Mouse (Mus musculus): ENCODE measurements around the gene Tmem178. TPM values are rescaled to one million over a fixed set of nuclear protein-coding genes. Genes with fewer than 3 reads are reported as not detected.

Tmem178 gene
- total and polyA plus RNA-seq, 2 experiments, result 0.28 to 0.49 TPM

GRCm38 (mm10) chr17:80946091-80946885 is 1.9 kb downstream of the Tmem178 start:
- Histone ChIP-seq H3K9ac (ENCODE audit: low read depth, low read length) (no peak overlapping the region), H3K4me3 (ENCODE audit: insufficient read depth, low read depth, low read length) (no peak overlapping the region), H3K36me3 (ENCODE audit: control insufficient read depth, insufficient read depth, low read length) (no peaks in the 10 kb centered on the region), H3K27ac (replicated peaks; ENCODE audit: insufficient read depth, low read depth, low read length) (no peak overlapping the region), H3K4me1 (ENCODE audit: control insufficient read depth, insufficient read depth, low read length) (no peaks in the 10 kb centered on the region), H3K79me2 (ENCODE audit: control insufficient read depth, insufficient read depth, low read length) (no peaks in the 10 kb centered on the region), H3K27me3 (ENCODE audit: control insufficient read depth, insufficient read depth, low read length) (peaks cover 16% of the 10 kb centered on the region)
- no peak for TF ChIP-seq POLR2A (IDR thresholded peaks at IDR 0.05; ENCODE audit: extremely low read depth, insufficient read depth, low read length)
- no peak for TF ChIP-seq CTCF (IDR thresholded peaks at IDR 0.05; ENCODE audit: low read depth, low read length)
- 77% methylated on average over 5 of the region's 5 CpGs for WGBS
- DNase-seq (ENCODE audit: extremely low read depth, low read depth, low spot score), result no peak

DNA sequence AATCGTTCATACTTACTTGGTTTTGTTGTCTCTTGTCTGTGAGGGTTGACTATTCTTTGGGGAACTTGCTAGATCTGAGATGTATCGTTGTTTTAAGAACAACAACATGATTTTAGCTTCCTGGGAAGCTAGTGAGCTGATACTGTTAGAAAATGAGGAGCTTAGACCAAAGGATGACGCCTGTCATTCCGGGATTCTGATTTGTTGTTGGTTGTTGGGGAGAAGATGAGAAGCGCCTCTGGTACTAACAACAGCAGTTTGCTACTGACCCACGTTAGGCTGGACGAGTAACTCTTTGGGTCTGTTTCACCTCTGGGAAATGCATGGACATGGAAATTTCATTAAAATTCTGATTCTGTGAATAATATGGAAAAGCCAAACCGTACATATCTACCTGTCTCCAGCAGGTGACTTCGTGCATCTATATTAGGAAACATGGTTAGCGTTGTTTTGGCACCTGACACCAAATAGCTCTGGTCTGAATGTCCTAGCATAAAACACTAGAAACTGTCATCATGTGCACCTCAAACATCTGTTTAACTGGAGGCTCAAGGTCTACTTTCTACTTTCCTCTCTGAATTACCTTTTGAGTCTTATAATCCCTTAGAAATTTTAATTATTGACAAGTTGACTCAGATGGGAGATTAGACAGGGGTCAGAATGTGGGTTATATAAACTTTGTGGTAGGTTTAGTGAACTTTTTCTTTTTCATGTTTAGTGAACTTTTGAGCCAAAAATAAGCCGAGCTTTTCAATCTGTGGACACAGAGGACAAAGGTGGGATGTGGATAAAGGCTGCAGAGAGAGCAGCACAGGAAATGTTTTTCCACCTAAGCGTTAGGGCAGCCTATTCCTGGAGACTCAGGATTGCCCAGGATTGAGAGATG is 2.9 kb downstream of the Tmem178 start:
- 63% methylated on average over 12 of the region's 12 CpGs for WGBS
- peak; percentile 65 for DNase-seq (ENCODE audit: extremely low read depth, low read depth, low spot score)
- TF ChIP-seq POLR2A (IDR thresholded peaks at IDR 0.05; ENCODE audit: extremely low read depth, insufficient read depth, low read length) (no peak), CTCF (IDR thresholded peaks at IDR 0.05; ENCODE audit: low read depth, low read length) (no peak)

DNA sequence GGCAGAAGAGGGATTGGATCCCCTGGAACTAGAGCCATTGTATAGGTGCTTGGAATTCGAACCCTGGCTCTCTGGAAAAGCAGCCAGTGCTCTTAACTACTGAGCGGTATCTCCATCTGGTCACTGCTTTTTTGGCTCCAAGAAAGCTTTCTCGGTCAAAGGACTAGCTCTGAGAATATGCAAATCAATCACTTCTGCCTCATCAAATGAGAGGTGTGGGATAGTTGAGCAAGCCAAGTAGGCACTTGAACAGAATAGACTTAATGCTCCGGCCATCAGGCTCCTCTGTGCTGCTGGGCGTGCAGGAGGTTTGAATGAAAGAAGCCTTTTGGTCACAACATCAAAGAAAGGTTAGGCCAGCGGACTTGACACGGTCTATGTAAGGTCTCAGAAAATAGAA is 5.0 kb downstream of the Tmem178 start:
- H3K36me3 ChIP-seq (ENCODE audit: control insufficient read depth, insufficient read depth, low read length), result no peaks in the 10 kb centered on the region
- DNase-seq (ENCODE audit: extremely low read depth, low read depth, low spot score), result no peak
- WGBS, result 92% methylated on average over 7 of the region's 7 CpGs
- H3K79me2 ChIP-seq (ENCODE audit: control insufficient read depth, insufficient read depth, low read length), result no peaks in the 10 kb centered on the region
- H3K4me3 ChIP-seq (ENCODE audit: insufficient read depth, low read depth, low read length), result no peak overlapping the region
- peaks cover 6% of the 10 kb centered on the region for H3K27me3 ChIP-seq (ENCODE audit: control insufficient read depth, insufficient read depth, low read length)
- TF ChIP-seq CTCF (IDR thresholded peaks at IDR 0.05; ENCODE audit: low read depth, low read length), result no peak
- TF ChIP-seq POLR2A (IDR thresholded peaks at IDR 0.05; ENCODE audit: extremely low read depth, insufficient read depth, low read length), result no peak
- no peak overlapping the region for H3K27ac ChIP-seq (replicated peaks; ENCODE audit: insufficient read depth, low read depth, low read length)
- no peak overlapping the region for H3K9ac ChIP-seq (ENCODE audit: low read depth, low read length)
- no peaks in the 10 kb centered on the region for H3K4me1 ChIP-seq (ENCODE audit: control insufficient read depth, insufficient read depth, low read length)

More for the DNA sequence above, 2.9 kb downstream of the Tmem178 start:
- Histone ChIP-seq H3K27ac (replicated peaks; ENCODE audit: insufficient read depth, low read depth, low read length) (no peak overlapping the region), H3K27me3 (ENCODE audit: control insufficient read depth, insufficient read depth, low read length) (peaks cover 13% of the 10 kb centered on the region), H3K36me3 (ENCODE audit: control insufficient read depth, insufficient read depth, low read length) (no peaks in the 10 kb centered on the region), H3K9ac (ENCODE audit: low read depth, low read length) (no peak overlapping the region), H3K79me2 (ENCODE audit: control insufficient read depth, insufficient read depth, low read length) (no peaks in the 10 kb centered on the region), H3K4me1 (ENCODE audit: control insufficient read depth, insufficient read depth, low read length) (no peaks in the 10 kb centered on the region), H3K4me3 (ENCODE audit: insufficient read depth, low read depth, low read length) (no peak overlapping the region)

DNA sequence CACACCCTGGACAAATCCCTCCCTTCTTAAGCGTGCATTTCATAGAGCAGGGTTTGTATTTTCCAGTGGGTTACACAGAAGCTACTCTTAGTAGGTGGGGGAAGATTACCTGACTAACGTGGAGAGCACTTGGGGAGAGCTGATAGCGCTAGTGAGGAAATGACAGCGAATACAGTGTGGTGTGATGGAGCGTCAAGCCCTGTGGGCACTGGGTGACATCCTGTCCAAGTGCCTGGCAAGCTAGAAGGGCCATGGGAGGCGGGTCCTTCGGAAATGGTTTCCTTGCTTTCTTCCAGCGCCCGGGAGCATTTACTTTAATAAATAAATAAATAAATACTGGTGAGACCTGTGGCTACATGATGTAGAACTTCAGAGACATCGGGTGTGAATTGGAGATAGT is 5.5 kb downstream of the Tmem178 start:
- Histone ChIP-seq H3K27ac (replicated peaks; ENCODE audit: insufficient read depth, low read depth, low read length) (no peak overlapping the region), H3K36me3 (ENCODE audit: control insufficient read depth, insufficient read depth, low read length) (no peaks in the 10 kb centered on the region), H3K4me3 (ENCODE audit: insufficient read depth, low read depth, low read length) (no peak overlapping the region), H3K9ac (ENCODE audit: low read depth, low read length) (no peak overlapping the region), H3K4me1 (ENCODE audit: control insufficient read depth, insufficient read depth, low read length) (no peaks in the 10 kb centered on the region), H3K79me2 (ENCODE audit: control insufficient read depth, insufficient read depth, low read length) (no peaks in the 10 kb centered on the region), H3K27me3 (ENCODE audit: control insufficient read depth, insufficient read depth, low read length) (peaks cover 1% of the 10 kb centered on the region)
- DNase-seq (ENCODE audit: extremely low read depth, low read depth, low spot score), result no peak
- WGBS, result 89% methylated on average over 10 of the region's 10 CpGs
- TF ChIP-seq CTCF (IDR thresholded peaks at IDR 0.05; ENCODE audit: low read depth, low read length), result no peak
- no peak for TF ChIP-seq POLR2A (IDR thresholded peaks at IDR 0.05; ENCODE audit: extremely low read depth, insufficient read depth, low read length)

DNA sequence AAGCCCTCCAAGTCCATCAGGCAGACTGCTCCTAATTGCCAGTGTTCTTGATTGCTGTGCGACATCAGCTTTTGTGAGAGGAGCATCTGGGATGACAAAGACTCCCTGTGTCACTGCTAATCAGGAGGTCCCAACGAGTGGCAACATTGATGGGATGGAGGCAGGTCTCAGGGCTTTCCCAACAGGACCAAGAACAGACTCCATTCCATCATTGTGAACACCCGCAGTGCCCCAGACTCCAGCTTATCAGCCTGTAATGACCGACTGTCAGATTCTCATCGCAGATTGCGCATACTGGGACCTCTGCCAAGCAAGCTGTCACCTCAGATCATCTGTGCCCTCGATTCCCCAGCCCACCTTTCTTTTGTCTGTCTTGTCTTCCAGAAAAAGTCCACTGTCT is 7.9 kb downstream of the Tmem178 start:
- WGBS, result 44% methylated on average over 7 of the region's 7 CpGs
- Histone ChIP-seq H3K4me3 (ENCODE audit: insufficient read depth, low read depth, low read length) (no peak overlapping the region), H3K27ac (replicated peaks; ENCODE audit: insufficient read depth, low read depth, low read length) (no peak overlapping the region), H3K9ac (ENCODE audit: low read depth, low read length) (no peak overlapping the region), H3K79me2 (ENCODE audit: control insufficient read depth, insufficient read depth, low read length) (no peaks in the 10 kb centered on the region), H3K36me3 (ENCODE audit: control insufficient read depth, insufficient read depth, low read length) (no peaks in the 10 kb centered on the region), H3K27me3 (ENCODE audit: control insufficient read depth, insufficient read depth, low read length) (no peaks in the 10 kb centered on the region), H3K4me1 (ENCODE audit: control insufficient read depth, insufficient read depth, low read length) (no peaks in the 10 kb centered on the region)
- DNase-seq (ENCODE audit: extremely low read depth, low read depth, low spot score), result no peak
- no peak for TF ChIP-seq CTCF (IDR thresholded peaks at IDR 0.05; ENCODE audit: low read depth, low read length)
- TF ChIP-seq POLR2A (IDR thresholded peaks at IDR 0.05; ENCODE audit: extremely low read depth, insufficient read depth, low read length), result no peak
